Mouse (Mus musculus) stomach, postnatal 0 days (tissue): ENCODE results near the gene C5ar1. TPM values are rescaled to one million over a fixed set of nuclear protein-coding genes. Genes with fewer than 3 reads are reported as not detected.
A peak's percentile ranks its signal among the peaks of the same experiment; 100 is the strongest.

Experiments
- ATAC-seq: fragments of 200-750 bp; cut with Nextera tagmentation; 2 replicates; pipeline ENCODE4 v1.8.0; 2017; ENCODE audit not compliant: low FRiP score, low TSS enrichment
- DNase-seq: peaks from one replicate; pipeline ENCODE4 v3.0.0-alpha.2; 2016; ENCODE audit warnings: low spot score
- H3K27ac ChIP-seq: fragments of 300-500 bp; sonication (generic); replicated peaks from 2 replicates; pipeline ENCODE4 v1.5.1; 2014; ENCODE audit warnings: mild to moderate bottlenecking, control low read depth
- H3K27me3 ChIP-seq: fragments of 300-500 bp; sonication (generic); 2 replicates; pipeline ENCODE4 v1.6.1; 2014; ENCODE audit warnings: low read length; ENCODE audit not compliant: control insufficient read depth, insufficient read depth
- H3K36me3 ChIP-seq: fragments of 300-500 bp; sonication (generic); 2 replicates; pipeline ENCODE4 v1.6.1; 2014; ENCODE audit warnings: low read length, mixed read lengths; ENCODE audit not compliant: control insufficient read depth, insufficient read depth
- H3K4me1 ChIP-seq: fragments of 300-500 bp; sonication (generic); replicated peaks from 2 replicates; pipeline ENCODE4 v1.6.1; 2014; ENCODE audit warnings: antibody characterized with exemption; ENCODE audit not compliant: control insufficient read depth, insufficient read depth
- H3K4me2 ChIP-seq: fragments of 300-500 bp; sonication (generic); replicated peaks from 2 replicates; pipeline ENCODE4 v1.6.1; 2014; ENCODE audit warnings: low read depth, mild to moderate bottlenecking, control low read depth, moderate library complexity
- H3K4me3 ChIP-seq: fragments of 300-500 bp; sonication (generic); 2 replicates; pipeline ENCODE4 v1.5.1; 2014; ENCODE audit warnings: low read depth, low read length, control low read depth
- H3K9ac ChIP-seq: fragments of 300-500 bp; sonication (generic); 2 replicates; pipeline ENCODE4 v1.6.1; 2014; ENCODE audit warnings: mild to moderate bottlenecking, low read length, control low read depth, mixed read lengths
- H3K9me3 ChIP-seq: fragments of 300-500 bp; sonication (generic); 2 replicates; pipeline ENCODE4 v1.6.1; 2016; ENCODE audit warnings: low read length; ENCODE audit not compliant: control insufficient read depth
- CTCF ChIP-seq: IDR thresholded peaks from 2 replicates; pipeline ENCODE4 v1.5.1; 2016; ENCODE audit warnings: antibody characterized with exemption, low read depth, mild to moderate bottlenecking, moderate library complexity
- EP300 ChIP-seq: optimal IDR thresholded peaks from 2 replicates; pipeline ENCODE3; 2016; ENCODE audit warnings: antibody characterized with exemption
- WGBS: fragments of 180-500 bp; shearing (Covaris S2); extraction: QIAGEN DNeasy Blood & Tissue Kit; methylation state at CpG from one replicate; pipeline ENCODE4 v1.1.7; 2014; 5-methylcytosine and 5-hydroxymethylcytosine counted together
- polyA plus RNA-seq: library from polyadenylated mRNA; unstranded; fragments of >200 nt; fragmentation: Nextera tagmentation; extraction: Ambion mirVana; gene quantifications from 2 replicates; pipeline ENCODE4 v1.2.1, GENCODE M21; 2015

Gene C5ar1
- polyA plus RNA-seq, 1 experiment from 2014 or later = 2.0 TPM

DNA sequence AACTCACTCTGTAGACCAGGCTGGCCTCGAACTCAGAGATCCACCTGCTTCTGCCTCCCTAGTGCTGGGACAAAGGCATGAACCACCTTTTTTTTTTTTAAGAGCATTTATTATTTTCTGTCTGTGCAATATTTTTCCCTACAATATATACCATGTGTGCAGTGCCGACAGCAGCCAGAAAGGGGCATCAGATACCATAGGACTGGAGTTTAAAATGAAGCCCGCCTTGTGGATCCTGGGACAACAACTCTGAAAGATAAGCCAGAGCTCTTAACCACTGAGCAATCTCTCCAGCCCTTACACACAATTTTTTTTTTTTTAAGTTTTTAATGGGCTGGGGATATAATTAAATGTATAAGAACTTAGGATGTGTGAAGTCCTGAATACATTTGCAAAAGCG, 35.0 kb upstream of the C5ar1 start:
- no peaks in the 10 kb centered on the region for H3K27me3 ChIP-seq
- peak overlapping the region; percentile 79 for H3K4me2 ChIP-seq
- peak; percentile 58 for DNase-seq
- no peaks in the 10 kb centered on the region for H3K36me3 ChIP-seq
- 26% methylated on average over 4 of the region's 4 CpGs for WGBS
- no peaks in the 10 kb centered on the region for H3K4me1 ChIP-seq
- no peak overlapping the region for H3K4me3 ChIP-seq
- no peak overlapping the region for H3K9ac ChIP-seq
- no peaks in the 10 kb centered on the region for H3K9me3 ChIP-seq
- ATAC-seq = peak; percentile 58
- TF ChIP-seq CTCF = peak; percentile 51
- TF ChIP-seq EP300 = no peak
- peak overlapping the region; percentile 18; the same call in 1 of the 2 replicates for H3K27ac ChIP-seq

DNA sequence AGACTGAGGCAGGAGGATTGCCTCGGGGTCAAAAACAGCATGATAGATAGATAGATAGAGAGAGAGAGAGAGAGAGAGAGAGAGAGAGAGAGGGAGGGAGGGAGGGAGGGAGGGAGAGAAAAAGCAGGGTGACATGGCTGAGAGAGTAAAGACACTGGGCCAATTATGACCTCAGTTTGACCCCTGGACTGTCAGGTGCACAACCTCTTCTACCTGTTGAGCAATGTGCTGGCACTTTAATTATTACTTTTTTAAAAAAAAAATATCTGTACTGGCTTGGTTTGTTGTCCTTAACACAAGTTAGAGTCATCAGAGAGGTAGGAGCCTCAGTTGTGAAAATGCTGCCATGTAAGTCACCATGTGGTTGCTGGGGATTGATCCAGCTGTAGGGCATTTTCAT, 28.5 kb upstream of the C5ar1 start:
- H3K4me3 ChIP-seq = no peak overlapping the region
- no peak overlapping the region for H3K9ac ChIP-seq
- H3K27ac ChIP-seq = no peak overlapping the region
- no peak overlapping the region for H3K4me2 ChIP-seq
- WGBS = 63% methylated on average over 1 of the region's 1 CpGs
- ATAC-seq (no peak), DNase-seq (no peak)
- H3K9me3 ChIP-seq = no peaks in the 10 kb centered on the region
- peaks cover 5% of the 10 kb centered on the region for H3K36me3 ChIP-seq
- no peaks in the 10 kb centered on the region for H3K4me1 ChIP-seq
- no peaks in the 10 kb centered on the region for H3K27me3 ChIP-seq
- TF ChIP-seq EP300 (no peak), CTCF (no peak)

DNA sequence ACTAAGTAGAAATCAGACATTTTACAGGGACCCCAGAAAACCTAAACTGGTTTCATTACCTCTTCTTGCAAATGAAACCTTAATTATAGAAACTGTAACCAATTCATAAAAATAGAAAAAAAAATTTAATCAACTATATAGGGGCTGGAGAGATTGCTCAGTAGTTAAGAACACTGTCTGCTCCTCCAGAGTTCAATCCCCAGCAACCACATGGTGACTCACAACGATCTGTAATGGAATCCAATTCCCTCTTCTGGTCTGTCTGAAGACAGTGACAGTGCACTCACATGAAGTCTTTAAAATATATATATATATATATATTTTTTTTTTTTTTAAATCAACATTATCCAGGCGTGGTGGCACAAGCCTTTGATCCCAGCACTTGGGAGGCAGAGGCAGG, 27.7 kb upstream of the C5ar1 start:
- no peak for TF ChIP-seq CTCF
- TF ChIP-seq EP300 = peak; percentile 30
- Histone ChIP-seq H3K4me1 (no peaks in the 10 kb centered on the region), H3K27ac (peak overlapping the region; percentile 26; the same call in 1 of the 2 replicates), H3K27me3 (no peaks in the 10 kb centered on the region), H3K4me3 (peak overlapping the region; percentile 67), H3K4me2 (peak overlapping the region; percentile 57), H3K36me3 (peaks cover 13% of the 10 kb centered on the region), H3K9ac (no peak overlapping the region), H3K9me3 (no peaks in the 10 kb centered on the region)
- no peak for ATAC-seq
- WGBS = 78% methylated on average over 2 of the region's 2 CpGs
- no peak for DNase-seq

DNA sequence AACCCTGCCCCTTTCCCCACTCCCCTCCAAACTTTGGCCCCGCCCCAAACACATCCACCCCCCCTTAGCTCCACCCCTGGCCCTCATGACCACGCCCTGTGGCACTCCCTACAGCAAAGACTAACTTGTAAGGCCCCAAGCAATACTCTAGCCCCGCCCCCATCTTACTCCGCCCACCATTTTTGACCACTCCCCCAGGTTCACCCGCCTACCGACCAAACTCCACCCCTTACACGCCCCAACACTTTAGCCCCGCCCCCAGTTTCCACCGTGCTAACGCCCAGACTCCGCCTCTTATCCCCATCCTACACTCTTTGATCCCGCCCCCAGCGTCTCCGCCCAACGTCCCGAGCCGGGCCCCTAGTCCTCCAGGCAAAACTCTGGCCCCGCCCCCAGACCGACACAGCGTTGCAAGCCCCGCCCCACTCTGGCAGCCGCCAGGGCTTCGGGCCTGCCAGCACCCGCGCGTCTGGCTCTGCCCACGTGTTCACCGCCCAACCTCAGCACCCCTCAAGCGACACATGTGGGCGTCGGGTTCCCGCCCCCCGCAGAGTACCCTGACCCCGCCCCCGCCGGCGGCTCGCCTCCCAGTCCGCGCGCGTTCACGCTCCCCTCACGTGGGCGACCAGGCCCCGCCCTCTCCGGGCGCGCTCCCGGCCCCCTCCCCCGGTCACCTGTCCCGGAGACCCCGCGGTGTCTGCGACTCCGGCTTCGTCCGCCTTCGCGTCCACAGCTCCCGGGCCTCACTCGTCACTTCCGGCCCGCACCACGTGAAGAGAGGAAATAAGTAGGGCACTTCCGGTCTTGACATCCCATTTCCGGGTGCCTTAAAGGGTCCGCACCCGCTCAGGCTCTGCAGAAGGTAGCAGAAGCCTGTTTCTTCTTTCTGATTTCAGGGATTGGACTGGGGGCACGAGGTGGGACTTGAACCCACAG, 27.0 kb upstream of the C5ar1 start, which contains the start of gene Ccdc9:
Gene Ccdc9, minus strand, starts transcription at position 770 of the 936 bp plus-strand sequence.
- Histone ChIP-seq H3K9ac (peak within 1 kb of the TSS; percentile 87), H3K9me3 (no peaks in the 10 kb centered on the region), H3K27ac (peak within 1 kb of the TSS; percentile 97), H3K4me2 (peak within 1 kb of the TSS; percentile 57), H3K4me3 (peak within 1 kb of the TSS; percentile 67), H3K36me3 (peaks cover 17% of the 10 kb centered on the region), H3K27me3 (no peaks in the 10 kb centered on the region), H3K4me1 (no peaks in the 10 kb centered on the region)
- DNase-seq = peak; percentile 100
- peak; percentile 91 for ATAC-seq
- TF ChIP-seq EP300 (no peak), CTCF (no peak)
- under 1% methylated on average over 67 of the region's 70 CpGs for WGBS

DNA sequence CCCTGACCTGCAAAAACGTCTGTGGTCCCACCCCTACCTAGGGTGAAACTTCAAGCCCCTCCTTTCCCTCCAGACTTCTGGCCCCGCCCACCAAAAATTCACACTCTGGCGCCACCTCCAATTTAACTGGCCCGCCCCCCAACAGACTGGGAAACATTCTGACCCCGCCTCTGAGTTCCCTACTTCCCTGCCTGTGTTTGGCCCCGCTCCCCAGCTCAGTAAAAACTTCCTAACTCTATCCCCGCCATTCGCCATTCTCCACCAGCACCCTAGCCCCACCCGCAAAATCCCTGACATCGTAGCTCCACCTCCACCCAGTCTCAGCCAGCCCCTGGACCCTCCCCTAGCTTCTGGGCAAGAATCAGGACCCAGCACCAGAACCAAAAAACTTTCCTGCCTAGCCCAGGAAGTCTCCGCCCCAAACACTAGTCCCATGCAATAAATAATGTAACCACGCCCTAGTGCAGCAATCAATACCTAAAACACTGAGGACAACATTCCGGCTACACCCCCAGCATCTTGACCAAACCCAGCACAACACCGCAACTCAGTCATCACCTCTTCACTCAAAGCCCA, 26.2 kb upstream of the C5ar1 start:
- peak overlapping the region; percentile 67 for H3K4me3 ChIP-seq
- H3K27me3 ChIP-seq = no peaks in the 10 kb centered on the region
- WGBS = 4% methylated on average over 14 of the region's 14 CpGs
- peak overlapping the region; percentile 48 for H3K9ac ChIP-seq
- no peaks in the 10 kb centered on the region for H3K4me1 ChIP-seq
- peak; percentile 88 for DNase-seq
- peak overlapping the region; percentile 85 for H3K27ac ChIP-seq
- TF ChIP-seq CTCF (0 out of 2 replicates have a peak, but pooled peaks have one; percentile 12), EP300 (no peak)
- H3K4me2 ChIP-seq = peak overlapping the region; percentile 55
- H3K9me3 ChIP-seq = no peaks in the 10 kb centered on the region
- peaks cover 24% of the 10 kb centered on the region for H3K36me3 ChIP-seq
- ATAC-seq = peak; percentile 76
